Mouse (Mus musculus) G1E (cell line): Measurements from ENCODE around the gene Drap1.

ENCODE experiments used
- CTCF ChIP-seq: IDR thresholded peaks from 2 replicates; pipeline ENCODE4 v1.5.1; 2012; ENCODE audit warnings: low read depth, low read length, inconsistent platforms, mixed read lengths
- TAL1 ChIP-seq: conservative IDR thresholded peaks from 2 replicates; pipeline ENCODE4 v1.6.1; 2012; ENCODE audit warnings: low read depth, low read length, inconsistent platforms, mixed read lengths

DNA sequence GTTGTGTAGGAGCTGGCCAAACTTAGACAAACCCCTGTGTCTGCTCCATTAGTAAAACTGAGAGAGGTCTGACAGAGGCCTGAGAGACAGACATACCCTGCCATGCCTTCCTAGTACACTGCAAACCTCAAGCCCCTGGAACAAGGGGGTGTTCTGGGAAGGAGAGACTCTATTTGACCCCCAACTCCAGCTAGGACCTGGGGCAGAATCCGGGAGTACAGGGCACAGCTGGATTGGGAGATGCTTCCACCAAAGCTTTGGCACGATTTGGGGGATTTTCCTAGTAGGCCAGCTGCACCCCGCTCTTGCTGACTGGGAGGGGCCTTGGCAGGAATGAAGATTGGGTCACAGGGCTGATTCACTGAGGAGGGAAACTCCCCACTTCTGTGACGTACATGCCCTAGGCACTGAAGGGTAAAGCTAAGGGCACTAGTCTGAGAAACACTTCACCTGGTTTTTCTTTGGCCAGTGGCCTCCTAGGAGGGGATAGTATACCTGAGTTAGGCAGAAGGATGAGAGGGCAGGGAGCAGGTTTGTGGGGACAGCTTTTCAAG is 7.2 kb upstream of the Drap1 start:
- TF ChIP-seq CTCF (no peak), TAL1 (no peak)
